Mouse (Mus musculus) NIH3T3 (cell line): ENCODE results near the gene Slc24a3.

Source experiments
- DNase-seq: peaks from one replicate; pipeline ENCODE4 v3.0.0-alpha.2; 2012; ENCODE audit warnings: low read depth

Gene Slc24a3

GRCm38 (mm10) chr2:145363604-145364003 lies 196.1 kb downstream of the Slc24a3 start:
- no peak for DNase-seq

- DNase-seq = no peak
These were observed 201.1 kb downstream of the Slc24a3 start for GRCm38 (mm10) chr2:145368701-145369100.

- DNase-seq = peak; percentile 5
These were observed 203.2 kb downstream of the Slc24a3 start for GRCm38 (mm10) chr2:145370795-145371194.

- no peak for DNase-seq
These were observed 206.2 kb downstream of the Slc24a3 start for GRCm38 (mm10) chr2:145373803-145374202.

GRCm38 (mm10) chr2:145382908-145383770 lies 215.6 kb downstream of the Slc24a3 start:
- DNase-seq = no peak

GRCm38 (mm10) chr2:145384221-145384620 lies 216.7 kb downstream of the Slc24a3 start:
- DNase-seq = no peak

GRCm38 (mm10) chr2:145385220-145385619 lies 217.7 kb downstream of the Slc24a3 start:
- no peak for DNase-seq

- no peak for DNase-seq
These were observed 218.2 kb downstream of the Slc24a3 start for GRCm38 (mm10) chr2:145385773-145386172.

- DNase-seq = no peak
These were observed 228.2 kb downstream of the Slc24a3 start for GRCm38 (mm10) chr2:145395804-145396203.

- DNase-seq = no peak
These were observed 229.0 kb downstream of the Slc24a3 start for GRCm38 (mm10) chr2:145396579-145396978.

GRCm38 (mm10) chr2:145397456-145398206 lies 230.1 kb downstream of the Slc24a3 start:
- no peak for DNase-seq

GRCm38 (mm10) chr2:145401240-145401805 lies 233.8 kb downstream of the Slc24a3 start:
- no peak for DNase-seq

- no peak for DNase-seq
These were observed 234.4 kb downstream of the Slc24a3 start for GRCm38 (mm10) chr2:145401996-145402395.

GRCm38 (mm10) chr2:145404818-145405531 lies 237.4 kb downstream of the Slc24a3 start:
- no peak for DNase-seq

- no peak for DNase-seq
These were observed 238.2 kb downstream of the Slc24a3 start for GRCm38 (mm10) chr2:145405746-145406145.

GRCm38 (mm10) chr2:145417738-145418137 lies 250.2 kb downstream of the Slc24a3 start:
- no peak for DNase-seq

GRCm38 (mm10) chr2:145419078-145419477 lies 251.5 kb downstream of the Slc24a3 start:
- DNase-seq = no peak

GRCm38 (mm10) chr2:145420967-145421888 lies 253.7 kb downstream of the Slc24a3 start:
- DNase-seq = no peak

GRCm38 (mm10) chr2:145421889-145422212 lies 254.3 kb downstream of the Slc24a3 start:
- no peak for DNase-seq

GRCm38 (mm10) chr2:145429982-145430381 lies 262.4 kb downstream of the Slc24a3 start:
- DNase-seq = no peak

GRCm38 (mm10) chr2:145434068-145434467 lies 266.5 kb downstream of the Slc24a3 start:
- DNase-seq = no peak
